Mouse (Mus musculus): ENCODE measurements around the gene Tjp2.
"Not testable (repeated sequence)": the region's sequence is repeated elsewhere in the genome, so short reads cannot be mapped to it uniquely, and the experiment has no call there.

The Tjp2 gene

DNA sequence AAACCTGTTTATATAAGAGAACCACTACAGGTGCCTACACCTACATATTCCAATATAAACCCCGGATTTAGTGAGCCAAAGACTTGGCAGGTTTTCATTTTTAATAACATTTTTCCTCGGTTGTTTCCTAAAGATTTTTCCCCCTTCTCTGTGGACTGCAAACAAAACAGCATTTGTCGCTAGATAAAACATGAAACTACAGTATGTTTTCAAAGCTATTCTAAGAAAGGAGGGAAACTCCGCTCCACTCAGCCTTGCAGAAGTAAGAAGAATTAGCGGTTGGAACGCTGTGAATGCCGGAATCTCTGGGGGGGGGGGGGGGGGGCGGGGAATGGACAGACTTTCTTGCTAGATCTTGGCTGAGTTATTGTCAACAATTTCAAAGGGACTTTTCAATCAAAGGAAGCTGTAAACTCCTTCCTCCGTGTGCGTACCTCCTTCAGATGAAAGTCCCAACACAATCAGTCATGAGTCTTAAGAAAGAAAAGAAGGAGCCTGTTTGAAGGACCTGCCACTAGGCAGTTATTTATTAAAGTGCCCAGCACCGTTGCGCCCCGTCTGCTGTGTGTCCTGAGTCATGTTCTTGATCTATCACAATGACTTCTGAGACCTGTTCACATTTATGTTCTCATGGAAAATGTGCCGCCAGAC lies 3.9 kb downstream of the Tjp2 start:
- no peak for DNase-seq

DNA sequence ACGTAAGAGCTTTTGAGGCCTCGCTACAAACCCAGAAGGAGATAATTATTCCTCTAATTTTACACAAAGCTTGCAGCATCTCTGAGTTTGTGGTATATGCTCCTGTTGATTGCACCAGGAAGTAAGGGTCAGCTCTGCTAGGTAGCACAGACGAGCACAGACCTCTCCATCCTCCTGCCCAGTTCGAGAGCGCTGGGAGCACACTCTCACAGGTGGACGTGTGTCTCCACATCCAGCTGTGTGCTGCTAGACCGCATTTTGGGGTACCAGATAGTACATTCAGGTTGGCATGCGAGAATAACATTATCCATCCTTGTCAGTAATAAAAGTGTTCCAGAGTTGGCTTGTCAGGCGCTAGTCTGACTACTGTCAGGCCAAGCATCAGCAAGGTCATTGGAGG lies 5.8 kb downstream of the Tjp2 start:
- no peak for DNase-seq

DNA sequence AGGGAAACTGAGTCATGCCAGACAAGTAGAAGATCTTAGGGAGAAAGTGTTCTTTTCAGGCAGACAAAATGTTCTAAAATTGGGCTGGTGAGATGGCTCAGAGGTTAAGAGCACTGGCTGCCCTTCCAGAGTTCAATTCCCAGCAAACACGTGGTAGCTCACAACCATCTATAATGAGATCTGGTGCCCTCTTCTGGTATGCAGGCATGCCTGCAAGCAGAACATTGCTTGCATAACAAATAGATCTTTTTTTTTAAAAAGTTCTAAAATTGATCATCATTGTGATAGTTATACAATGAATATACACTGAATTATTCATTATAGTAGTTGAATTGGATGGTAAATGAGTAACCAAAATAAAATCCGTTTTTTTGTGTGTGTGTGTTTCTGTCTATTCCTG lies 6.5 kb downstream of the Tjp2 start:
- DNase-seq: no peak

GRCm38 (mm10) chr19:24217851-24218250 lies 7.0 kb downstream of the Tjp2 start:
- no peak for DNase-seq

DNA sequence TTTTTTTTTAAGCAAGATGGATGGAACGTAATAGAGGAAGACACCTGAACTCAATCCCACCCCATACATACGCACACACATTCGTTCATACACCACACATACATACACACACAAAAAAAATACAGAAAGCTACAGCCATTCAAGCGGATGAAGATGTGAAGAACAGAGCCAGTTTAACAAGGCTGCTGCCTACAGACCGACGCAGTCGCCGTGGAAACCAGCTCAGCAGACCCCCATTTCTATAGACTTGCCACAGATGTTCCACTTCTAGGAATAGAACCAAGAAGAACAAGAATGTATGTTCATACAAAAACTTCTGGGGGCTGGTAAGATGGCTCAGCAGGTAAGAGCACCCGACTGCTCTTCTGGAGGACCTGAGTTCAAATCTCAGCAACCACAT lies 8.1 kb downstream of the Tjp2 start:
- DNase-seq: no peak

GRCm38 (mm10) chr19:24214939-24215338 lies 9.9 kb downstream of the Tjp2 start:
- no peak for DNase-seq

DNA sequence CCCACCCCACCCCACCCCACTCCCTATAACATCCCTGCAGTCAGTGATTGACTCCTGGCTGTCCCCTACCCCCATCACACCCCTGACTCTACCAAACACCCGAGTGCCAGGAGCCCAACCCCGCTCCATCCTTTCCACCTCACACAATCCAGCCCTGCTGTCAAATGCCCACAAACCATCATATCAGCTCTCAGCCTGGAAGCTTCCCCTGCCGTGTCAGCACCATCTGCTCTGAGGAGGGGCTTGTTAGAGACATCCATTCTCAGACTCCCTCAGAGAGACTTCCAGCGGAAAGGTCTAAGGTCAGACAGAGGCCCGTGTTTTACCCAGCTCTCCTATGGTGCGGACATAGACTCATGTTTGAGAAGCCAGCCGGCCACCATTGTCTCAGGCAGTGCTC lies 11.5 kb downstream of the Tjp2 start:
- no peak for DNase-seq

DNA sequence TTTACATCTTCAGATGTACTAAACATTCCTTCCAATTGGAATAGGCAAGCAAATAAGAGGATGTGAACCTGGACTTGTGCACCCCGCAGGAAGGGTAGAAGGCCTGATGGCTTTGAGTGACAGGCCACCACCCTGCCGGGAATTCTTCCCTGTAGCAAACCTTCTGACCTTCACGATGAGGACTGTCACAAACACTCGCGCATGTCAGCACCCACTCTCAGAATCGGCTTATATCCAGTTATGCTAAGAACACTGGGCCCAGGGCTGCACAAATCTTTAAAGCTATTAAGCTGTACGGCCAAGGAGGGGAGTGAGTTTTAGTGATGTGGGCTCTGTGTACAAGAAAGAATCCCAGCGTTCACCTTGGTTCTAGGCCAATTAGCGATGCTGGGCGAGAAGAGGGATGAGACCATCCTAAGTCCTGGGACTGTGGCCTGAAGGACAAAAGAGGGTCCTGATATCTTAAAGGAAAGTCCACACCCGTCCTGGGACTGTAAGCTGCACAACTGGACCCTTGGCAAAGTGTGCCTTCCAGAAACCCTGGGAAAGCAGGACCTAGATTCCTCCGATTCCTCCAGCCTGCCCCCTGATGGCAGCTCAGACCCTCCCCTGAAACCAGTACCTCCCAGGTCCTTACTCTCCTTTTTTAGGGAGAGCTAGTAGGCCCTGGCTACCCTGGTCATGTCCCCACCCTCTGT lies 12.1 kb downstream of the Tjp2 start:
- no peak for DNase-seq

DNA sequence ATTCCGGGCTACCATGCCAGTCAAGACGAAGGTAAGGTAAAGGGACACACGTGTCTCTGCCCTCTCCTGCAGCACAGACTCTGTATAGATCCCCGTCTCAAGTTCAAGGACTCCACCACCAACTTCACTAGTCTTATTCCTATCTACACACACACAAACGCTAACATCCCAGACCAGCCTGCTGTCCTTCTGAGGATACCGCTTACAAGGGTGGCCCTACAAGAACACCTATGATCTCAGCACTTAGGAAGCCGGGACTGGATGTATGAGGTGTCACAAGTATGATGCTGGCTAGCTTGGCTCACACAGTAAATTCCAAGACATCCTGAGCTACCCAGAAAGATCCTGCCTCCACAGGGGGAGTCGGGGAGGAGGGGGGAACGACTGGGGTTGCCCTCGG lies 13.7 kb downstream of the Tjp2 start:
- DNase-seq: no peak

- no peak for DNase-seq
Observed at GRCm38 (mm10) chr19:24209516-24209915, 15.3 kb downstream of the Tjp2 start.

DNA sequence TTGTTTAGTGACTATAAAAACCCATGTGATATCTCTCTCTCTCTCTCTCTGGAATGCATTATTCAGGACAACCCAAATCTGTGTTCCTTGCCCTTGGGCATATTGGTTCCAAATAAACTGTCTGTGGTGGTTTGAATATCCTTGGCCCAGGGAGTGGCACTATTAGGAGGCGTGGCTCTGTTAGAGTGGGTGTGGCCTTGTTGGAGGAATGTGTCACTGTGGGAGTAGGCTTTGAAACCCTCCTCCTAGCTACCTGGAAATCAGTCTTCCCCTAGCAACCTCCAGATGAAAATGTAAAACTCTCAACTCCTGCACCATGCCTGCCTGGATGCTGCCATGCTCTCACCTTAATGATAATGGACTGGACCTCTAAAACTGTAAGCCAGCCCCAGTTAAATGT lies 16.9 kb downstream of the Tjp2 start:
- DNase-seq: no peak

DNA sequence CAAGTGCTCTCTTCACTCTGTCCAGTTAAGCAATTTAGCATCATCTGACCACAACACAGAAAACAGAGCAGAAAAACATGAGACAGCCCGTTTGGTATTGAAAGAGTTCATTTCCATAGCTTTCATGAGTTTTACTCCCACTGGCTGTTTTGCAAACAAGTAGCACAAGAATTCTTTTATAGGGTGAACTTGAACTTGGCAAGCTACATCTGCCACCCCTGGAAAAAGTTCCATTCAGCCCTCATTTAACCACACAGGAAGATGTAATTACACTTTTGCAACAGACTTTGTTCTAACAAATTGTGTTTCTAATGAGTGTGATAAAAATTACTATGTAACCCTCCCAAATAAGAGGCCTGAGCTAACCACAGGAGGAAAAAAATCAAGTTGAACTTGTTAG lies 19.8 kb downstream of the Tjp2 start:
- no peak for DNase-seq

GRCm38 (mm10) chr19:24201848-24202247 lies 23.0 kb downstream of the Tjp2 start:
- DNase-seq: no peak

- DNase-seq: no peak
Observed at GRCm38 (mm10) chr19:24200566-24200965, 24.3 kb downstream of the Tjp2 start.

DNA sequence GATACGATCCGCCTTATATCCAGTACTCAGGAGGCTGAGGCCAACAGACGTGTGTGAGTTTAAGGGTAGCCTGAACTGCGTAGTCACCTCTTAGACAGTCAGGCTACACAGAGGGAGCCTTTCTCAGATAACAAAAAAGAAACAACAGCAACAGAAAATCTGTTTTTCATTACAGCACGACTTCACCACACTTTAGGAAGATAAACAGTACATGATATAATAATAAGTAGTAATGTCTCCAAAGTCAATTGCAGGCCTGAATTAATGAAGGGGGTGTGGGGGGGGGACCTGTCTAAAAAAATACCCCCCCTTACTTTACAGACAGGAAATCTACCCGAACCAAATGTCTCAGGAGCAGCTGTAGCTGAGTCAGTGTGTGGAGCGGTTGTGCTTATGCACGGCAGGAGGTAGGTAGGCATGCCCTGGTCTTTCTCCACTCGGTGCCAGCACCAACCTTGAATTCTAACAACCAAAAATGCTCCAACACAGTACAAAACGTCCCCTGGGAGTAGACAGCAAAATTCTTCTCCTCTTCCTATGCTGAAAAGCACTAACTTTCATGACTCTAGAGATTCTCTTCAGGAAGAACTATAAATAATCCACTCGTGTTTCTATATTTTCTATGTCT lies 26.0 kb downstream of the Tjp2 start:
- no peak for DNase-seq

DNA sequence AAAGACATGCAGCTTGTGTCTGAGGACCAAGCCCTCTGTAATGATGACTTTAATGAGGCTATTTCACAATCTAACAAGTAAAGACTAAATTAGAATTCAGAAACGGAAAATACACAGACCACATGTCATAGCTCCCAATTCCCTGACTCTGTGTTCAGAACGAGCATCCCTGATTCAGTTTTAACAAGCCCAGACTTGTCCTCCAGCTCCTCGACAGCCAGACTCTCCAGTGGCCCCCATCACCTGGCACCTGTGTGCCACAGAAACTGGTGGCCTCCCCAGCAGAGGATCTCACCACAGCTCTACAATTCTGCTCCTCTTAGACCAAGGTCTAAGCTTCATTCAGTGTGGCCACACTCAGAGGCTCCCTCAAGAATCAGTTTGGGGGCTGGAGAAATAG lies 27.5 kb downstream of the Tjp2 start:
- DNase-seq: no peak

DNA sequence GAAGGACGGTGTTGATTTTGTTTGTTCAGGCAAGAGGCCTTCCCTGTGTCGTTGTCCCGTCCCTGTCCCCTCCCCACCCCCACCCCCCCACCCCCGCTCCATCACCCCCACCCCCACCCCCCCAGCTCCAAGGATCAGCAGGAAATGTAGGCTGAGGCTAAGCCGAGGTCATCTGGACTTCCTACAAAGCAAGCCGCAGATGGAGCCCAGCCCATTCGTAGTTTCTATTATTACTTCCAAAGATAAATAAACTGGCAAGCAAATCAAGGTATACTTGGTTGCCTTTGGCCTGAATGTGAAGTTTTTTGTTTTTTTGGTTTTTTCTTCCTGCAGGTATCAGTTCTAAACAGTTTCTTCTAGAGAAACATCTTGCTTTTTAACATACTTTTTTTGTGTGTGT lies 29.6 kb downstream of the Tjp2 start:
- no peak for DNase-seq

DNA sequence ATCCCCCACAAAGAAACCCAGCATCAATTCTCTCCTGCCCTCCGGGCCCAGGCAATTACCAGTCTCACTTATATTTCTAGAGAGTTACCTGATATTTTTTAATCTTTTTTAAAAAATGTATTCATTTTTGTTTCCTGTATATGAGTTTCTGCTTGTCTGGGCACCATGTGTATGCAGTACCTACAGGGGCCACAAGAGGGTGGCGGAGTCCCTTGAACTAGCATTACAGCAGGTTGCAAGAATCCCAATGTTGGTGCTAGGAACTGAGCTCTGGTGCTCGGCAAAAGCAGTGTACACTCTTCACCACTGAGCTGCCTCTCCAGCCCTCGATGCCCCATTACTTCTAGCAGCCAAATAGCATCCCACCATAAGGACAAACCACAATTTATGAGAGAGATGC lies 30.6 kb downstream of the Tjp2 start:
- no peak for DNase-seq

DNA sequence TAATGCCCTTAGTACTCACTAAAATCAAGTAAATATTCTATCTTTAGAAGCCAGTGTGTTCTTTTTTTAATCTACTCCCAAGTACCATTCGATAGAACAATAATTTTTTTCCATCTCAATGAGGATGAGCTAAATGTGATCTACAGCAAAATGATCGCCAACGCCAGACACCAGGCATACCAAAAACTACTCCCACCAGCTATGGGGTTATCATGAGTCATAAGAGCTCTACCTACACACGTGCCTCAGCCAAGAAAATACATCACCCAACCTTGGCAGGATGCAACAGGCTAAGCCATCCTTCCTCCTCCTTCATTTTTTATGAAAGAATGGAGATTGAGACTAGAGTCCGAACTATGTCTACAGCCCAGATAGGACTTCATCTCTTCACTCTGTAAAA lies 31.9 kb downstream of the Tjp2 start:
- no peak for DNase-seq

DNA sequence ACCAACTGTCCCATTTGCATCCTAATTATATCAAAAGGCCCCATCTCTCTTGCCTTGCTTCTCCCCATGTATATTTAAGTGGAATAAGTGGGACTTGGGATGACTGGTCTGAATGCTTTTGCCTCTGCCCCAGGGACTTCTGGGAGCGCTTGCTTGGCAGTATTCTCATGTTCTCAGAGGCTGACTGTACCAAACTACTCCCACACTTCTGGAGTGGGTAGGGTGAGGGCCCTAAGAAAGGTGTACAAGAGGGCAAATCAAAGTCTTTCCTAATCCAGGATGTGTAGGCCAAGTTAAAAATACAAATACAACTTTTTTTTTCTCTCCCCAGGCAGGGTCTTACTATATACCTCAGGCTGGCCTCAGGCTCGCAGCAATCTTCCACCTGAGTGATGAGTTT lies 37.0 kb downstream of the Tjp2 start:
- DNase-seq: no peak

DNA sequence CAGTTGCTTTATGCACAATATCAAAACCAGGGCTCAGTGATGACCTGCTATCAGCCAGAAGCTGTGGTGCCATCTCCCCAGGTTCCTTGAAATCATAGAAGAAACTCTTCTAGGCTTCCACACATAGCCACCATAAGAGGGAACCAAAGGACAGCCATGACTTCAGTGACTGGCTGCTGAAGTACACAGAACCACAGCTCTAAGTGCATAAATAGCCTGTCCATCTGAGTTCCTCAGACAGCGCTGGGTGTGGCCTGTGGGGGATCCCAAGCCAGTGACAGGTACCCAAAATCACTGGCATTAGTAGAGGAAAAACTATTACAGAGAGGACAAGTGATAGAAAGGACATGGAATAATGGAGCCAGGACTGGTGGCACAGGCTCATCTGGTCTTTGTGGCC lies 37.5 kb downstream of the Tjp2 start:
- DNase-seq: not testable (repeated sequence)

DNA sequence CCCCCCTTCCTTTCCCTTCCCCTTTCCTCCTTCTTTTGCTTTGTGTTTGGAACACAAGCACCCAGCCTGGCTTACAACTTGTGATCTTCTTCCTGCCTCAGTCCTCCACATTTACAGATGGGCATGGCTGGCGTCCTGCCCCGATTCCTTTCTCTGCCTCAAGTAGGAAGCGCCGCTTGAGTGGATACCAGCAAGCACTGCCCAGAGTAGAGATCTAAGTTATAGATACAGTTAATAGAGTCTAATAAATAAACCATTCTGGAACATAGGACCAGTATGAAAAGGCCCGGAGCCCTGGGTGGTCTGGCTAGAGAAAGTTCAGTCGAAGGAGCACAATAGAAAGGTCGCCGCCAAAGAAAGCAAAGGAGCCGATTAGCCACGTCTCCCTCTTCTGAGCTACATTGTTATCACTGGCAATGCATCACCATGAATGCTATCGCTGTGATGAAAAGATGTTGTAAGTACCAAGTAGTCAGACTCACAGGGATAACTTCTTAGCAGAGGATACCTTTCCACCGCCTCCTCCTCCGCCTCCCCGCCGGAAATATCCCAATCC lies 41.1 kb downstream of the Tjp2 start:
- DNase-seq: no peak

DNA sequence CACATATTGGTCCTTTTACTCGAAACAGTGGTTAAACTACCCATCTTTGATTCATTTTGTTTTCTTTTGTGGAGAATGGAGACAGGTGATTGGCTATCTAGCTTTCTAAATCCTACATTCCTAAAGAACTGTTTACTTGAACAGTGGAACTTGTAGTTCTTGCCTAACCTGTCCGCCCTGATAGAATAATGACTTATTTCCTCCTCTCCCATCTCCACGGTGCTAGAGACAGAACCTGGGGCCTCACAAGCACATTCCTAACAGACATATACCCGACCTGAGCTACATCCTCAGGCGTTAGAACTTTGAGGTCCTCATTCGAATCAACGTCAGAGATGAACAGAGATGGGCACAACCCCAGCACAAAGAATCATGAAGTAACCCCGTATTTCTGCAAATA lies 44.4 kb downstream of the Tjp2 start:
- no peak for DNase-seq

GRCm38 (mm10) chr19:24178086-24178485 lies 46.7 kb downstream of the Tjp2 start:
- no peak for DNase-seq
